In the genomic region with DNA sequence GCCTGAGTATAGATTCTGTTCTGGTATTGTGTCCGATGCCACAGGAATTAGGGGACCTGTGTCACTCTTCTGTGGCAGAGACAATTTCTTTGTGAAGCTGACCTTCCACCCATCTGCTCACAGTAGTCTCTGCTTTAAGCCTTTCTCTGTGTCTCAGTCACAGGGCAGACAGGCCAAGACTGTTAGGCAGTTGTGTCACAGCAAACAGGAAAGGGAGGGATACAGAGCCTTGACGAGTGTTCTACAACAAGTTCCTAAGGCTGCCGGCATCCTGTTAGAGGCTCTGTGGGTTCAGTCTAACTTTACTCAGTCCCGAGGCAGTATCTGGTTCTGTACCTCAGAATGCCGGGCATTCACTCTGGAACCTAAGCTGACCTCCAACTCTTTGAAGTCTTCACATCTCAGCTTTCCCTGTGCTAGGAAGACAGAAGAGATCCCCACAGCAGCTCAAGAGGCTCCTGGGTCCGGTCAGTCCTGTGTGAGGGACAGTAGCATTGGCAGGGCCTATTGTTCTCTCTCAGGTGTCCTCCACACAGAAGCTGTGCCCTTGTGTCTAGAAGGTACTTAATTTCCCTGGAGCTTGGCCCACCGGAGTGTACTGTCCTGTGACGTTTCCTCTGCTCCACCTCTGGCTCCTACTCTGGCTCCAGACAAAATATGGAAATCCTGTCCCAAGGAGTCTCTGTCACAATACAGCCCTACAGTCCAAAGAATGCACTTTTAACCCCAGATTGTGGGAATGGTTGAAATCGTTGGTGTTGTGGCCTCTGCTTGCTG, we compare ENCODE assay signal across 10 mouse cellular contexts.
A peak's percentile ranks its signal among the peaks of the same experiment; 100 is the strongest.
DNase-seq lines count a peak whose midpoint lies in the region; ATAC-seq and TF ChIP-seq lines count a peak whose summit lies in the region.
"Had no signal": no experiment of that assay in that cellular context is flagged by ENCODE, and none has a peak within 500 bp of the region (broad histone marks: within the 10 kb centered on the region; RNA-seq: fewer than 3 reads in every experiment).

No protein-coding gene starts in this region.

- H3K4me3 ChIP-seq in intestine, embryonic 14.5 days (ENCODE audit: low read depth, low read length), result no peak overlapping the region
- no peak overlapping the region for H3K4me3 ChIP-seq in intestine, embryonic 15.5 days (replicated peaks)
- H3K4me3 ChIP-seq in embryonic facial prominence, embryonic 15.5 days (replicated peaks), result no peak overlapping the region
- no peak overlapping the region for H3K4me3 ChIP-seq in intestine, postnatal 0 days (ENCODE audit: low read depth, low read length)
- no peak overlapping the region for H3K4me3 ChIP-seq in lung, postnatal 0 days (ENCODE audit: low read depth, low read length)

- H3K27me3 ChIP-seq in intestine, embryonic 14.5 days (replicated peaks; ENCODE audit: control insufficient read depth, insufficient read depth, low read length), result no peaks in the 10 kb centered on the region
- H3K27me3 ChIP-seq in intestine, embryonic 15.5 days (replicated peaks), result no peaks in the 10 kb centered on the region
- 0 out of 2 replicates have a peak, but pooled peaks cover 7% of the 10 kb centered on the region for H3K27me3 ChIP-seq in embryonic facial prominence, embryonic 15.5 days
- H3K27me3 ChIP-seq in intestine, postnatal 0 days (replicated peaks; ENCODE audit: control insufficient read depth, insufficient read depth, low read length), result no peaks in the 10 kb centered on the region
- H3K27me3 ChIP-seq in lung, postnatal 0 days (replicated peaks; ENCODE audit: insufficient read depth, low read length), result no peaks in the 10 kb centered on the region

- no peak overlapping the region for H3K9ac ChIP-seq in intestine, embryonic 14.5 days (ENCODE audit: low read length)
- no peak overlapping the region for H3K9ac ChIP-seq in intestine, embryonic 15.5 days
- no peak overlapping the region for H3K9ac ChIP-seq in embryonic facial prominence, embryonic 15.5 days
- H3K9ac ChIP-seq in intestine, postnatal 0 days (ENCODE audit: low read depth, low read length), result no peak overlapping the region
- H3K9ac ChIP-seq in lung, postnatal 0 days (replicated peaks; ENCODE audit: low read depth), result no peak overlapping the region

- ATAC-seq in intestine, embryonic 14.5 days (replicated peaks; ENCODE audit: low FRiP score, low TSS enrichment, low read depth), result no peak
- no peak for ATAC-seq in intestine, embryonic 15.5 days
- ATAC-seq in embryonic facial prominence, embryonic 15.5 days (ENCODE audit: insufficient number of reproducible peaks, low FRiP score, low TSS enrichment, low read depth), result no peak
- no peak for ATAC-seq in intestine, postnatal 0 days
- ATAC-seq in lung, postnatal 0 days, result peak; percentile 77
- ATAC-seq in CD4-positive, CD25-positive, alpha-beta regulatory T cell, adult 4 months, result no peak
- no peak for ATAC-seq in megakaryocyte progenitor cell, adult 5-6 weeks (replicated peaks; ENCODE audit: poor library complexity)

- no peaks in the 10 kb centered on the region for H3K9me3 ChIP-seq in intestine, embryonic 14.5 days (ENCODE audit: control insufficient read depth, low read length)
- H3K9me3 ChIP-seq in intestine, embryonic 15.5 days, result no peaks in the 10 kb centered on the region
- no peaks in the 10 kb centered on the region for H3K9me3 ChIP-seq in embryonic facial prominence, embryonic 15.5 days (replicated peaks)
- no peaks in the 10 kb centered on the region for H3K9me3 ChIP-seq in intestine, postnatal 0 days (ENCODE audit: control insufficient read depth)
- H3K9me3 ChIP-seq in lung, postnatal 0 days (ENCODE audit: low read length), result no peaks in the 10 kb centered on the region

- DNase-seq in intestine, embryonic 14.5 days (ENCODE audit: low spot score), result no peak
- DNase-seq in lung, postnatal 0 days (ENCODE audit: low spot score), result peak; percentile 37
- DNase-seq in frontal cortex, postnatal 36 days (ENCODE audit: low spot score in 2 of 2), result no peak
- DNase-seq: cerebellum, adult 11 months; right cerebral cortex, adult 18-20 months had no signal

- WGBS in intestine, embryonic 14.5 days, result 74% methylated on average over 9 of the region's 9 CpGs
- 73% methylated on average over 9 of the region's 9 CpGs for WGBS in intestine, embryonic 15.5 days
- 62% methylated on average over 9 of the region's 9 CpGs for WGBS in embryonic facial prominence, embryonic 15.5 days
- WGBS in intestine, postnatal 0 days, result 76% methylated on average over 9 of the region's 9 CpGs
- WGBS in lung, postnatal 0 days, result 35% methylated on average over 9 of the region's 9 CpGs

- H3K4me1 ChIP-seq in intestine, embryonic 14.5 days (replicated peaks; ENCODE audit: control insufficient read depth, insufficient read depth, low read length), result 0 out of 2 replicates have a peak, but pooled peaks cover 8% of the 10 kb centered on the region
- H3K4me1 ChIP-seq in intestine, embryonic 15.5 days (replicated peaks), result peaks cover 4% of the 10 kb centered on the region; the same call in 1 of the 2 replicates
- H3K4me1 ChIP-seq in embryonic facial prominence, embryonic 15.5 days, result peaks cover 23% of the 10 kb centered on the region; the same call in 1 of the 2 replicates
- H3K4me1 ChIP-seq in intestine, postnatal 0 days (replicated peaks; ENCODE audit: control insufficient read depth, insufficient read depth, low read length), result peaks cover 12% of the 10 kb centered on the region; the same call in 1 of the 2 replicates
- H3K4me1 ChIP-seq in lung, postnatal 0 days (ENCODE audit: insufficient read depth, low read depth, low read length), result no peaks in the 10 kb centered on the region; the same call in 1 of the 2 replicates

- TF ChIP-seq CTCF in intestine, postnatal 0 days (IDR thresholded peaks at IDR 0.05; ENCODE audit: low read depth), result no peak
- no peak for TF ChIP-seq CTCF in lung, postnatal 0 days (IDR thresholded peaks at IDR 0.05)

- TF ChIP-seq EP300 in lung, postnatal 0 days (IDR thresholded peaks at IDR 0.05), result no peak

- no peak overlapping the region for H3K4me2 ChIP-seq in intestine, embryonic 14.5 days (ENCODE audit: low read length)
- H3K4me2 ChIP-seq in intestine, embryonic 15.5 days (replicated peaks), result no peak overlapping the region
- H3K4me2 ChIP-seq in embryonic facial prominence, embryonic 15.5 days (replicated peaks), result no peak overlapping the region
- H3K4me2 ChIP-seq in intestine, postnatal 0 days (replicated peaks; ENCODE audit: low read depth), result no peak overlapping the region
- no peak overlapping the region for H3K4me2 ChIP-seq in lung, postnatal 0 days (replicated peaks; ENCODE audit: low read depth, low read length)

- H3K27ac ChIP-seq in intestine, embryonic 14.5 days (ENCODE audit: low read depth), result peak overlapping the region; percentile 16; the same call in 1 of the 2 replicates
- no peak overlapping the region for H3K27ac ChIP-seq in intestine, embryonic 15.5 days
- H3K27ac ChIP-seq in embryonic facial prominence, embryonic 15.5 days (replicated peaks), result peak overlapping the region; percentile 36
- peak overlapping the region; percentile 50; the same call in 1 of the 2 replicates for H3K27ac ChIP-seq in intestine, postnatal 0 days (ENCODE audit: low read depth, low read length)
- H3K27ac ChIP-seq in lung, postnatal 0 days (ENCODE audit: low read length), result peak overlapping the region; percentile 58

- H3K36me3 ChIP-seq in intestine, embryonic 14.5 days (ENCODE audit: control insufficient read depth, insufficient read depth, low read length), result no peaks in the 10 kb centered on the region
- H3K36me3 ChIP-seq in intestine, embryonic 15.5 days, result no peaks in the 10 kb centered on the region
- no peaks in the 10 kb centered on the region for H3K36me3 ChIP-seq in embryonic facial prominence, embryonic 15.5 days
- no peaks in the 10 kb centered on the region for H3K36me3 ChIP-seq in intestine, postnatal 0 days (ENCODE audit: control insufficient read depth, insufficient read depth)
- no peaks in the 10 kb centered on the region for H3K36me3 ChIP-seq in lung, postnatal 0 days (ENCODE audit: insufficient read depth, low read length)
